Mouse (Mus musculus) liver, postnatal 0 days (tissue): ENCODE data around the gene Acad9.

ENCODE experiments used
- CTCF ChIP-seq: sonication (generic); IDR thresholded peaks from 2 replicates; pipeline ENCODE4 v1.5.1; 2016; ENCODE audit warnings: antibody characterized with exemption, low read depth
- EP300 ChIP-seq: IDR thresholded peaks from 2 replicates; pipeline ENCODE4 v1.6.1; 2016; ENCODE audit warnings: antibody characterized with exemption, low read depth, mild to moderate bottlenecking

DNA sequence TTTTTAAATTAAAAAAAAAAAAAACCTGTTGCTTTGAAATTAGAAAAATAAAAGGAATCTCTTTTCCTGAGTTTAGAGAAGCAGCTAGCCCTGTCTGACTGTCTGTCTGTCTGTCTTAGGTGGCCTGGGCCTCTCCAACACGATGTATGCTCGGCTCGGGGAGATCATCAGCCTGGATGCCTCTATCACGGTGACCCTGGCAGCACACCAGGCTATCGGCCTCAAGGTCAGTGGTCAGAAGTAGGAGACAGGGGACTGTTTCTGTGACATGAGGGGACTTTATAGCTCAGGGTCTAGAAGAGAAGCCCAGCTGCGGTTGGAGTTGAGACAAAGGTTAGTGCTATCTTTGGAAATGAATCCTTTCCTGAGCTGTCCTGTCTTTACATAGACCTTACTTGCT, 8.5 kb downstream of the Acad9 start:
- TF ChIP-seq CTCF (no peak), EP300 (no peak)
